Mouse (Mus musculus) CH12.LX (cell line): ENCODE measurements at regions not wholly inside any gene's neighbourhood (a gene's known extent, or its start where the extent isn't known, plus 50 kb on each side); places are given as distances from the start of the nearest gene placed in this dataset.

Experiments
- DNase-seq: peaks from one replicate; pipeline ENCODE4 v3.0.0-alpha.2; 2013; ENCODE audit errors: extremely low read depth
- H3K27ac ChIP-seq: 2 replicates; pipeline ENCODE4 v1.5.1; 2012; ENCODE audit warnings: low read depth, mild to moderate bottlenecking, control low read depth, moderate library complexity; ENCODE audit not compliant: insufficient read depth
- H3K27me3 ChIP-seq: replicated peaks from 2 replicates; pipeline ENCODE3; 2012; ENCODE audit warnings: inconsistent platforms
- H3K36me3 ChIP-seq, 2 experiments: replicated peaks in 1 of 2; 2 replicates each; pipeline versions ENCODE3 to v1.6.1; 2012; ENCODE audit warnings: inconsistent platforms in 1 of 2, low read length in 1 of 2, mild to moderate bottlenecking in 1 of 2, mixed read lengths in 1 of 2, moderate library complexity in 1 of 2; ENCODE audit not compliant: control insufficient read depth in 1 of 2, insufficient read depth in 1 of 2
- H3K4me1 ChIP-seq, 2 experiments: 2 replicates each; pipeline ENCODE4 v1.6.1; 2012; ENCODE audit warnings: inconsistent platforms in 1 of 2, moderate library complexity in 1 of 2; ENCODE audit not compliant: insufficient read depth in 2 of 2, control insufficient read depth in 1 of 2
- H3K4me2 ChIP-seq: 2 replicates; pipeline ENCODE4 v1.6.1; 2012; ENCODE audit warnings: low read depth, mild to moderate bottlenecking, control low read depth; ENCODE audit not compliant: poor library complexity, insufficient read depth, severe bottlenecking
- H3K4me3 ChIP-seq, 3 experiments: fragments of 150-350 bp in 1 of 3; sonication (generic) in 1 of 3; replicated peaks in 1 of 3; 2 replicates each; pipeline versions ENCODE3 to v1.5.1; 2011 to 2012; ENCODE audit warnings: low read depth in 2 of 3, low read length in 2 of 3, mild to moderate bottlenecking in 2 of 3, moderate library complexity in 2 of 3, control low read depth in 1 of 3, improper control_type of control experiment in 1 of 3, inconsistent platforms in 1 of 3, mixed read lengths in 1 of 3; ENCODE audit not compliant: poor library complexity in 1 of 3
- H3K79me2 ChIP-seq: replicated peaks from 2 replicates; pipeline ENCODE4 v1.6.1; 2012; ENCODE audit warnings: mild to moderate bottlenecking, moderate library complexity; ENCODE audit not compliant: control insufficient read depth, poor library complexity, insufficient read depth, severe bottlenecking; ENCODE audit errors: extremely low read depth
- H3K9ac ChIP-seq: 2 replicates; pipeline ENCODE4 v1.6.1; 2012; ENCODE audit warnings: low read depth, mild to moderate bottlenecking, control low read depth, moderate library complexity; ENCODE audit not compliant: insufficient read depth
- H3K9me3 ChIP-seq: replicated peaks from 2 replicates; pipeline ENCODE3; 2012; ENCODE audit warnings: low read length, inconsistent platforms, mixed read lengths
- BHLHE40 ChIP-seq: IDR thresholded peaks from 2 replicates; pipeline ENCODE4 v1.6.1; 2011; ENCODE audit warnings: mild to moderate bottlenecking, low read depth, low read length, improper control_type of control experiment
- CHD1 ChIP-seq: IDR thresholded peaks from 2 replicates; pipeline ENCODE4 v1.6.1; 2012; ENCODE audit warnings: low read depth, low read length, improper control_type of control experiment, inconsistent platforms
- CHD2 ChIP-seq: IDR thresholded peaks from 2 replicates; pipeline ENCODE4 v1.6.1; 2011; ENCODE audit warnings: low read length, improper control_type of control experiment
- CTCF ChIP-seq, 2 experiments: IDR thresholded peaks in 1 of 2; conservative IDR thresholded peaks in 1 of 2; 2 replicates each; pipeline ENCODE4 v1.5.1; 2011 to 2012; ENCODE audit warnings: low read depth in 2 of 2, low read length in 2 of 2, improper control_type of control experiment in 1 of 2, inconsistent platforms in 1 of 2, mild to moderate bottlenecking in 1 of 2, moderate library complexity in 1 of 2
- ELF1 ChIP-seq: IDR thresholded peaks from 2 replicates; pipeline ENCODE4 v1.6.1; 2014; ENCODE audit warnings: low read depth, mild to moderate bottlenecking, inconsistent platforms, low read length, improper control_type of control experiment
- ETS1 ChIP-seq: conservative IDR thresholded peaks from 2 replicates; pipeline ENCODE4 v1.6.1; 2012; ENCODE audit warnings: low read depth, mild to moderate bottlenecking, inconsistent platforms, low read length, improper control_type of control experiment, moderate library complexity
- HCFC1 ChIP-seq: IDR thresholded peaks from 2 replicates; pipeline ENCODE4 v1.6.1; 2012; ENCODE audit warnings: low read depth, mild to moderate bottlenecking, inconsistent platforms, low read length, improper control_type of control experiment
- KAT2A ChIP-seq: IDR thresholded peaks from 2 replicates; pipeline ENCODE4 v1.6.1; 2012; ENCODE audit warnings: low read length, improper control_type of control experiment, inconsistent platforms; ENCODE audit not compliant: insufficient replicate concordance
- MAFK ChIP-seq: IDR thresholded peaks from 2 replicates; pipeline ENCODE4 v1.6.1; 2011; ENCODE audit warnings: low read length, improper control_type of control experiment; ENCODE audit not compliant: insufficient replicate concordance
- MAZ ChIP-seq: IDR thresholded peaks from 2 replicates; pipeline ENCODE4 v1.6.1; 2012; ENCODE audit warnings: low read depth, mild to moderate bottlenecking, inconsistent platforms, low read length, improper control_type of control experiment, moderate library complexity
- MEF2A ChIP-seq: IDR thresholded peaks from 2 replicates; pipeline ENCODE4 v1.6.1; 2014; ENCODE audit warnings: low read depth, mild to moderate bottlenecking, inconsistent platforms, low read length, improper control_type of control experiment, borderline replicate concordance
- NELFE ChIP-seq: IDR thresholded peaks from 2 replicates; pipeline ENCODE4 v1.6.1; 2011; ENCODE audit warnings: low read depth, low read length, improper control_type of control experiment
- NRF1 ChIP-seq: IDR thresholded peaks from 2 replicates; pipeline ENCODE4 v1.6.1; 2014; ENCODE audit warnings: low read depth, mild to moderate bottlenecking, inconsistent platforms, low read length, improper control_type of control experiment, moderate library complexity
- POLR2AphosphoS2 ChIP-seq: IDR thresholded peaks from 2 replicates; pipeline ENCODE4 v1.6.1; 2011; ENCODE audit warnings: low read depth, low read length, improper control_type of control experiment
- RAD21 ChIP-seq: IDR thresholded peaks from 2 replicates; pipeline ENCODE4 v1.6.1; 2011; ENCODE audit warnings: low read depth, mild to moderate bottlenecking, low read length, improper control_type of control experiment, moderate library complexity
- RCOR1 ChIP-seq: conservative IDR thresholded peaks from 2 replicates; pipeline ENCODE4 v1.6.1; 2012; ENCODE audit warnings: low read depth, mild to moderate bottlenecking, inconsistent platforms, low read length, improper control_type of control experiment
- ZC3H11A ChIP-seq: IDR thresholded peaks from 2 replicates; pipeline ENCODE4 v1.6.1; 2012; ENCODE audit warnings: low read depth, mild to moderate bottlenecking, inconsistent platforms, low read length, improper control_type of control experiment
- ZKSCAN1 ChIP-seq: IDR thresholded peaks from 2 replicates; pipeline ENCODE4 v1.6.1; 2012; ENCODE audit warnings: low read depth, inconsistent platforms, low read length, improper control_type of control experiment, borderline replicate concordance
- dilution Hi-C: fragments of 300-500 bp; cut with MboI; formaldehyde crosslinking; loops from 2 replicates; pipeline ENCODE4 v1.14.3; 2020; ENCODE audit warnings: low sequenced_read_pairs; ENCODE audit not compliant: extremely low pct_unique_long_range_greater_than_20kb, extremely low pct_ligation_motif_present
- in situ Hi-C: fragments of 300-500 bp; cut with MboI; formaldehyde crosslinking; loops from 3 replicates; pipeline ENCODE4 v1.14.3; 2019; ENCODE audit warnings: low sequenced_read_pairs, low pct_ligation_motif_present, low pct_unique_long_range_greater_than_20kb, mixed read lengths

DNA sequence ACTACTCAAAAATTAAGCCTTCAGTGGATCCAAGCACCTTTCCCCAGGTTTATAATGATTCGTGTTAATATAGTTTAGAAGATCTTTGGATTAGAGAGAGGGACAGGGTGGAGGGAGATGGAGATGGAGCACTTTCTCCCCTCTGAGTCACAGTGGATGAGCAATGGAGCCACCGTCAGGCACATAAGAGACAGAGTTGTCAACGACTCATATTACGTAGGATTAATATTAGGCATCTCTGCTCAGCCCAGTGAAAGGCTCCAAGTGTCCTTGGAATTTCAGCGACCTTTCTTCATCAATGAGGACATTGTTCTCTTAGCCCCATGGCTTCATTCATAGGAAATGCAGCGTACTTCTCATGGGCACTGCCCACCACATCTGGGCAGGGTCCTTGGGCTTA is 270.4 kb downstream of the Plpp3 start:
- in situ Hi-C loops = no loop called here
- Histone ChIP-seq H3K4me3 (no peak overlapping the region), H3K27ac (no peak overlapping the region), H3K9me3 (no peaks in the 10 kb centered on the region), H3K4me1 (peaks cover 0 to 20% of the 10 kb centered on the region in 2 experiments; a peak in 3 of 4 replicates), H3K4me2 (no peak overlapping the region), H3K9ac (no peak overlapping the region), H3K27me3 (no peaks in the 10 kb centered on the region), H3K36me3 (no peaks in the 10 kb centered on the region), H3K79me2 (no peaks in the 10 kb centered on the region)
- dilution Hi-C loops = no loop called here
- no peak for DNase-seq
- no peak for TF ChIP-seq RAD21
- TF ChIP-seq ELF1 = no peak
- TF ChIP-seq CHD1 = no peak
- no peak for TF ChIP-seq CHD2
- no peak for TF ChIP-seq KAT2A
- no peak for TF ChIP-seq ZC3H11A

GRCm38 (mm10) chr4:105429381-105430100 is 272.4 kb downstream of the Plpp3 start:
- no peak overlapping the region for H3K4me2 ChIP-seq
- H3K9me3 ChIP-seq = no peaks in the 10 kb centered on the region
- H3K4me1 ChIP-seq = peaks cover 0 to 15% of the 10 kb centered on the region in 2 experiments; a peak in 2 of 4 replicates
- H3K36me3 ChIP-seq = no peaks in the 10 kb centered on the region
- H3K4me3 ChIP-seq = no peak overlapping the region
- DNase-seq = no peak
- dilution Hi-C loops = no loop called here
- no peaks in the 10 kb centered on the region for H3K27me3 ChIP-seq
- no peaks in the 10 kb centered on the region for H3K79me2 ChIP-seq
- TF ChIP-seq NRF1 (no peak), MAFK (no peak), CHD1 (no peak), POLR2AphosphoS2 (no peak), ZKSCAN1 (no peak), NELFE (no peak), CTCF (conservative IDR thresholded peaks at IDR 0.05 in 1 of 2, IDR thresholded peaks at IDR 0.05 in 1 of 2; ENCODE audit: low read depth in 2 of 2, low read length in 2 of 2) (no peak), ETS1 (no peak), RCOR1 (no peak), ELF1 (no peak), MEF2A (no peak), HCFC1 (no peak), BHLHE40 (no peak), ZC3H11A (no peak), CHD2 (no peak), MAZ (no peak)
- TF ChIP-seq, all 38 proteins: peak for 0
- Histone ChIP-seq H3K9ac (no peak overlapping the region), H3K27ac (no peak overlapping the region)
- in situ Hi-C loops = no loop called here
